Mouse (Mus musculus) right cerebral cortex, postnatal 36 days (tissue): ENCODE measurements around the gene Dgki.

Experiments
- DNase-seq, 2 experiments: peaks; one replicate each; pipeline ENCODE4 v3.0.0; 2022; ENCODE audit warnings: low spot score in 2 of 2, mixed read lengths in 1 of 2

Dgki gene

GRCm38 (mm10) chr6:36809311-36809726 is 490.7 kb downstream of the Dgki start:
- DNase-seq, result peak in 1 of 2 experiments; percentile 41

GRCm38 (mm10) chr6:36808306-36809058 is 491.5 kb downstream of the Dgki start:
- no peak for DNase-seq

- no peak for DNase-seq
These were observed 493.1 kb downstream of the Dgki start for GRCm38 (mm10) chr6:36806906-36807305.

GRCm38 (mm10) chr6:36800309-36800946 is 499.6 kb downstream of the Dgki start:
- no peak for DNase-seq

- DNase-seq, result no peak
These were observed 502.8 kb downstream of the Dgki start for GRCm38 (mm10) chr6:36797066-36797655.
